Mouse (Mus musculus) urinary bladder, postnatal 4 days (tissue): Measurements from ENCODE around the gene Man1a.

Source experiments
- DNase-seq, 2 experiments: peaks; one replicate each; pipeline ENCODE4 v3.0.0; 2021 to 2022; ENCODE audit warnings: low spot score in 2 of 2

Gene Man1a

GRCm38 (mm10) chr10:54014116-54014758, 62.2 kb downstream of the Man1a start:
- no peak for DNase-seq

- DNase-seq = no peak
Measured at GRCm38 (mm10) chr10:54013143-54013791, 63.1 kb downstream of the Man1a start.

GRCm38 (mm10) chr10:54009154-54009553, 67.3 kb downstream of the Man1a start:
- no peak for DNase-seq

GRCm38 (mm10) chr10:54006868-54007267, 69.5 kb downstream of the Man1a start:
- no peak for DNase-seq

- DNase-seq = no peak
Measured at GRCm38 (mm10) chr10:54005847-54006246, 70.6 kb downstream of the Man1a start.

- DNase-seq = no peak
Measured at GRCm38 (mm10) chr10:54002936-54003335, 73.5 kb downstream of the Man1a start.

- no peak for DNase-seq
Measured at GRCm38 (mm10) chr10:53997301-53997700, 79.1 kb downstream of the Man1a start.

- no peak for DNase-seq
Measured at GRCm38 (mm10) chr10:53996216-53996615, 80.2 kb downstream of the Man1a start.

GRCm38 (mm10) chr10:53994591-53994990, 81.8 kb downstream of the Man1a start:
- DNase-seq = no peak

- DNase-seq = no peak
Measured at GRCm38 (mm10) chr10:53990434-53990833, 86.0 kb downstream of the Man1a start.

- DNase-seq = no peak
Measured at GRCm38 (mm10) chr10:53984894-53985293, 91.5 kb downstream of the Man1a start.

- no peak for DNase-seq
Measured at GRCm38 (mm10) chr10:53984086-53984485, 92.3 kb downstream of the Man1a start.

- DNase-seq = no peak
Measured at GRCm38 (mm10) chr10:53978647-53979046, 97.8 kb downstream of the Man1a start.

GRCm38 (mm10) chr10:53974180-53974579, 102.2 kb downstream of the Man1a start:
- DNase-seq = no peak

GRCm38 (mm10) chr10:53959759-53960158, 116.7 kb downstream of the Man1a start:
- no peak for DNase-seq

GRCm38 (mm10) chr10:53941597-53941996, 134.8 kb downstream of the Man1a start:
- no peak for DNase-seq

- DNase-seq = no peak
Measured at GRCm38 (mm10) chr10:53938199-53938598, 138.2 kb downstream of the Man1a start.

- no peak for DNase-seq
Measured at GRCm38 (mm10) chr10:53936078-53936477, 140.3 kb downstream of the Man1a start.

GRCm38 (mm10) chr10:53929722-53930500, 146.5 kb downstream of the Man1a start:
- no peak for DNase-seq

GRCm38 (mm10) chr10:53927904-53928303, 148.5 kb downstream of the Man1a start:
- DNase-seq = no peak

GRCm38 (mm10) chr10:53925456-53925855, 151.0 kb downstream of the Man1a start:
- DNase-seq = no peak

- no peak for DNase-seq
Measured at GRCm38 (mm10) chr10:53922236-53922635, 154.2 kb downstream of the Man1a start.

GRCm38 (mm10) chr10:53917517-53917916, 158.9 kb downstream of the Man1a start:
- DNase-seq = no peak
